Mouse (Mus musculus) liver, postnatal 0 days (tissue): Measurements from ENCODE around the gene Mrps36. TPM values are rescaled to one million over a fixed set of nuclear protein-coding genes. Genes with fewer than 3 reads are reported as not detected.

Source experiments
- ATAC-seq: fragments of 200-750 bp; cut with Nextera tagmentation; 2 replicates; pipeline ENCODE4 v1.8.0; 2017; ENCODE audit warnings: mild to moderate bottlenecking, moderate library complexity
- DNase-seq: peaks from one replicate; pipeline ENCODE4 v3.0.0-alpha.2; 2016
- H3K27ac ChIP-seq: fragments of 300-500 bp; sonication (generic); 2 replicates; pipeline ENCODE4 v1.5.1; 2014; ENCODE audit warnings: antibody characterized with exemption, moderate library complexity, mild to moderate bottlenecking, low read depth
- H3K27me3 ChIP-seq: fragments of 300-500 bp; sonication (generic); 2 replicates; pipeline ENCODE4 v1.6.1; 2014; ENCODE audit warnings: low read length, control low read depth, mixed read lengths; ENCODE audit not compliant: insufficient read depth
- H3K36me3 ChIP-seq: fragments of 300-500 bp; sonication (generic); replicated peaks from 2 replicates; pipeline ENCODE4 v1.6.1; 2014; ENCODE audit warnings: mild to moderate bottlenecking, control low read depth, low read length, moderate library complexity, mixed read lengths; ENCODE audit not compliant: insufficient read depth
- H3K4me1 ChIP-seq: fragments of 300-500 bp; sonication (generic); 2 replicates; pipeline ENCODE4 v1.6.1; 2014; ENCODE audit warnings: antibody characterized with exemption, mild to moderate bottlenecking, control low read depth; ENCODE audit not compliant: insufficient read depth
- H3K4me2 ChIP-seq: fragments of 300-500 bp; sonication (generic); 2 replicates; pipeline ENCODE4 v1.6.1; 2014; ENCODE audit warnings: low read depth, mild to moderate bottlenecking, low read length, moderate library complexity, mixed read lengths
- H3K4me3 ChIP-seq: fragments of 300-500 bp; sonication (generic); 2 replicates; pipeline ENCODE4 v1.5.1; 2014; ENCODE audit warnings: low read depth, low read length
- H3K9ac ChIP-seq: fragments of 300-500 bp; sonication (generic); replicated peaks from 2 replicates; pipeline ENCODE4 v1.6.1; 2014; ENCODE audit warnings: mild to moderate bottlenecking, moderate library complexity
- H3K9me3 ChIP-seq: fragments of 300-500 bp; sonication (generic); 2 replicates; pipeline ENCODE4 v1.6.1; 2016; ENCODE audit warnings: mild to moderate bottlenecking, control low read depth, low read length, mixed read lengths
- CTCF ChIP-seq: sonication (generic); IDR thresholded peaks from 2 replicates; pipeline ENCODE4 v1.5.1; 2016; ENCODE audit warnings: antibody characterized with exemption, low read depth
- EP300 ChIP-seq: IDR thresholded peaks from 2 replicates; pipeline ENCODE4 v1.6.1; 2016; ENCODE audit warnings: antibody characterized with exemption, low read depth, mild to moderate bottlenecking
- WGBS: fragments of 180-500 bp; shearing (Covaris S2); extraction: QIAGEN DNeasy Blood & Tissue Kit; methylation state at CpG from one replicate; pipeline ENCODE4 v1.1.7; 2014; ENCODE audit not compliant: insufficient replicate concordance; 5-methylcytosine and 5-hydroxymethylcytosine counted together
- polyA plus RNA-seq: library from polyadenylated mRNA; unstranded; fragments of >200 nt; fragmentation: Nextera tagmentation; extraction: Ambion mirVana; gene quantifications from 2 replicates; pipeline ENCODE4 v1.2.1, GENCODE M21; 2015

Mrps36 gene
- polyA plus RNA-seq, 1 experiment from 2014 or later = 120 TPM

DNA sequence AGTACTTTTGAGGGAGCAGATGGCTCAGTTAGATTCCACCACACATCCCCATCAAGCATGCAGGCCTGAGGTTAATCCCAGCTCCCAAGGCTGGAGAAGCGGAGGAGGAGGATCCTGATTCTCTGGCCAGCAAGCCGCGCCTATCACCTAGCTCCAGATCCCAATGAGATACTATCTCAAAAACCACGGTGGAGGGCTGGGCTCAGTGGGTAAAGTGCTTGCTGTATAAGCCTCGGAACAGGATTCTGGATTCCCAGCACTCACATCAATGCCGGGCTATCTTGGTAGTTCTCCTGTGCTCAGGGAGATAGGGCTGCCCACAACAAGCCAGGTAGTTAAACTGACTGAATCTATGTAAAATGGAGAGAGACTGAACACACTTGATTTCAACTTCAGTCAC is 29.0 kb downstream of the Mrps36 start:
- H3K36me3 ChIP-seq = peaks cover 51% of the 10 kb centered on the region
- ATAC-seq = no peak
- 62% methylated on average over 6 of the region's 6 CpGs for WGBS

GRCm38 (mm10) chr13:100706206-100706605 is 38.3 kb downstream of the Mrps36 start:
- Histone ChIP-seq H3K4me1 (no peaks in the 10 kb centered on the region), H3K9me3 (no peaks in the 10 kb centered on the region), H3K27ac (no peak overlapping the region), H3K4me2 (no peak overlapping the region), H3K9ac (no peak overlapping the region), H3K27me3 (no peaks in the 10 kb centered on the region), H3K36me3 (peaks cover 73% of the 10 kb centered on the region), H3K4me3 (no peak overlapping the region)
- ATAC-seq (no peak), DNase-seq (no peak)
- WGBS = 96% methylated on average over 7 of the region's 7 CpGs
- TF ChIP-seq EP300 = no peak
- TF ChIP-seq CTCF = no peak

More for the DNA sequence above, 29.0 kb downstream of the Mrps36 start:
- no peak for TF ChIP-seq EP300
- H3K4me2 ChIP-seq = no peak overlapping the region
- H3K27me3 ChIP-seq = no peaks in the 10 kb centered on the region
- H3K9me3 ChIP-seq = no peaks in the 10 kb centered on the region
- H3K4me1 ChIP-seq = no peaks in the 10 kb centered on the region
- no peak overlapping the region for H3K27ac ChIP-seq
- no peak for DNase-seq
- no peak overlapping the region for H3K4me3 ChIP-seq
- H3K9ac ChIP-seq = no peak overlapping the region

GRCm38 (mm10) chr13:100703468-100703867 is 41.0 kb downstream of the Mrps36 start:
- Histone ChIP-seq H3K4me2 (no peak overlapping the region), H3K9ac (no peak overlapping the region), H3K27me3 (no peaks in the 10 kb centered on the region), H3K27ac (no peak overlapping the region), H3K9me3 (no peaks in the 10 kb centered on the region), H3K4me3 (no peak overlapping the region), H3K4me1 (no peaks in the 10 kb centered on the region), H3K36me3 (peaks cover 62% of the 10 kb centered on the region)
- ATAC-seq (no peak), DNase-seq (no peak)
- peak; percentile 36; the same call in 1 of the 2 replicates for TF ChIP-seq CTCF
- no peak for TF ChIP-seq EP300
- 92% methylated on average over 2 of the region's 2 CpGs for WGBS

DNA sequence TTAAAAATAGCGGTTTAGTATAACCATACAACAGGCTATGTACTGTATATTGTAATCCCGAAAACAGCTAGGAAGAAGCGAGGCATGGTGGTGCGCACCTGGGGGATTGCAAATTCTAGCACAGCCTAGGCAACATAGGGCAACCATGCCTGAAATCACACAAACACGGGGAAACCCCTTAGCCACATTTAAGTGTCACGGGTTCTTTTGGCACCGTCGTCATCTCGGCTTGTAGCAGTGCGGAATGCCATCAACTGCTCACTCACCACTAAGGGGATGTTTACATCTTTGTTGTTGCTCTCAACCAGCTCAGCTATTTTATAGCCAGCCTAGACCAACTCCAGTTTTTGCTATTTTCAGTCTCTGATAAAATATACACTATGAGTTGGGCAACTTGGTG is 45.6 kb downstream of the Mrps36 start:
- no peak overlapping the region for H3K9ac ChIP-seq
- DNase-seq = no peak
- ATAC-seq = no peak
- H3K4me2 ChIP-seq = no peak overlapping the region
- no peak overlapping the region for H3K4me3 ChIP-seq
- no peak overlapping the region for H3K27ac ChIP-seq
- H3K9me3 ChIP-seq = no peaks in the 10 kb centered on the region
- peaks cover 54% of the 10 kb centered on the region for H3K36me3 ChIP-seq
- 92% methylated on average over 10 of the region's 10 CpGs for WGBS
- no peak for TF ChIP-seq CTCF
- TF ChIP-seq EP300 = no peak
- H3K27me3 ChIP-seq = no peaks in the 10 kb centered on the region
- H3K4me1 ChIP-seq = no peaks in the 10 kb centered on the region

DNA sequence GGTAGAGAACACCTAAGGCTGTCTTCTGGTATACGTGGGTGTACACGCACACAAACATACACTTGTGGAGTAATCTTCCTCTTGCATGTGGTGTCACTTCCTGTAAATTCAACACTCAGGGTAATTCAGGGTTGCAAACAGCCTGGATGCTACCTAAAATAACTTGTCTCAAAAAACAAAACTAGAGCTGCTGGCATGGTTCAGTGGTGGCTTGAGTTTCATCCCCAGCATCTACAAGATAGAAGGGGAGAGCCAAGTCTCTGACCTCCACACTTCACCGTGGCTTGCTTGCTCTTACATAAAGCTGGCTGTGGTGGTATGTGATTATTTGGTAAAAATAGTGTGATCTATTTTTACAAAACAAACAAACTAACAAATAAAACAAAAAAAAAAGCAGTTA is 46.9 kb downstream of the Mrps36 start:
- TF ChIP-seq CTCF (no peak), EP300 (no peak)
- WGBS = 65% methylated on average over 3 of the region's 3 CpGs
- Histone ChIP-seq H3K9me3 (no peaks in the 10 kb centered on the region), H3K27me3 (no peaks in the 10 kb centered on the region), H3K27ac (no peak overlapping the region), H3K4me3 (no peak overlapping the region), H3K4me2 (no peak overlapping the region), H3K4me1 (no peaks in the 10 kb centered on the region), H3K36me3 (peaks cover 41% of the 10 kb centered on the region), H3K9ac (no peak overlapping the region)
- no peak for ATAC-seq
- DNase-seq = no peak

GRCm38 (mm10) chr13:100687513-100687912 is 56.9 kb downstream of the Mrps36 start:
- no peak for ATAC-seq
- H3K36me3 ChIP-seq = peaks cover 22% of the 10 kb centered on the region
- H3K9ac ChIP-seq = no peak overlapping the region
- H3K27ac ChIP-seq = no peak overlapping the region
- H3K4me1 ChIP-seq = no peaks in the 10 kb centered on the region
- DNase-seq = no peak
- WGBS = 67% methylated on average over 7 of the region's 7 CpGs
- H3K9me3 ChIP-seq = no peaks in the 10 kb centered on the region
- no peaks in the 10 kb centered on the region for H3K27me3 ChIP-seq
- no peak overlapping the region for H3K4me3 ChIP-seq
- TF ChIP-seq CTCF = peak; percentile 30; the same call in 1 of the 2 replicates
- TF ChIP-seq EP300 = no peak
- no peak overlapping the region for H3K4me2 ChIP-seq

Other genes with a start within 250 kb of the Mrps36 start
- gene Ocln, start 191.9 kb downstream of the Mrps36 start, polyA plus RNA-seq = 11.2 and 14.6 TPM in 2 replicates
- gene Marveld2, start 127.7 kb downstream of the Mrps36 start, polyA plus RNA-seq = 8.6 and 9.4 TPM in 2 replicates
- gene Ak6, start 93.7 kb downstream of the Mrps36 start, polyA plus RNA-seq = 120 and 123 TPM in 2 replicates
- gene Rad17, start 93.6 kb downstream of the Mrps36 start, polyA plus RNA-seq = 9.2 and 10.5 TPM in 2 replicates
- gene Taf9, start 93.1 kb downstream of the Mrps36 start, polyA plus RNA-seq = 17.7 and 20.1 TPM in 2 replicates
- gene Ccdc125, start 74.9 kb downstream of the Mrps36 start, polyA plus RNA-seq = 6.1 and 7.0 TPM in 2 replicates
- gene Cdk7, start 13.7 kb downstream of the Mrps36 start, polyA plus RNA-seq = 24.3 and 25.0 TPM in 2 replicates
- gene Cenph, start 31.2 kb upstream of the Mrps36 start, polyA plus RNA-seq = 19.4 and 19.6 TPM in 2 replicates
- gene Ccnb1, start 41.9 kb upstream of the Mrps36 start, polyA plus RNA-seq = 74.6 and 85.2 TPM in 2 replicates
- 18.8 and 18.9 TPM in 2 replicates for gene Slc30a5, start 88.8 kb upstream of the Mrps36 start, polyA plus RNA-seq